Mouse (Mus musculus) cortical plate, adult 2 months (tissue): Measurements from ENCODE around the gene Nudt8. TPM values are rescaled to one million over a fixed set of nuclear protein-coding genes. Genes with fewer than 3 reads are reported as not detected.
A peak's percentile ranks its signal among the peaks of the same experiment; 100 is the strongest.

Experiments
- H3K27ac ChIP-seq: fragments of 200-500 bp; 2 replicates; pipeline ENCODE4 v1.5.1; 2012; ENCODE audit warnings: low read length, control low read depth, inconsistent platforms; ENCODE audit not compliant: insufficient read depth
- H3K4me1 ChIP-seq: fragments of 200-500 bp; 2 replicates; pipeline ENCODE4 v1.6.1; 2011; ENCODE audit warnings: low read length; ENCODE audit not compliant: control insufficient read depth, insufficient read depth
- H3K4me3 ChIP-seq: fragments of 200-500 bp; 2 replicates; pipeline ENCODE4 v1.5.1; 2011; ENCODE audit warnings: mild to moderate bottlenecking, low read length, control low read depth; ENCODE audit not compliant: insufficient read depth
- CTCF ChIP-seq: fragments of 200-500 bp; IDR thresholded peaks from 2 replicates; pipeline ENCODE4 v1.5.1; 2011; ENCODE audit warnings: mild to moderate bottlenecking, control low read depth, low read length; ENCODE audit not compliant: insufficient read depth; ENCODE audit errors: extremely low read depth
- POLR2A ChIP-seq: fragments of 200-500 bp; IDR thresholded peaks from 2 replicates; pipeline ENCODE4 v1.6.1; 2011; ENCODE audit warnings: mild to moderate bottlenecking, low read length, control low read depth; ENCODE audit not compliant: insufficient read depth; ENCODE audit errors: extremely low read depth
- polyA plus RNA-seq: library from polyadenylated mRNA; depleted of rRNA; stranded (reverse); fragments of >200 nt; gene quantifications from 2 replicates; pipeline ENCODE4 v1.2.3, GENCODE M21; 2012

Nudt8 gene
- polyA plus RNA-seq, 1 experiment, result 4.7 TPM

DNA sequence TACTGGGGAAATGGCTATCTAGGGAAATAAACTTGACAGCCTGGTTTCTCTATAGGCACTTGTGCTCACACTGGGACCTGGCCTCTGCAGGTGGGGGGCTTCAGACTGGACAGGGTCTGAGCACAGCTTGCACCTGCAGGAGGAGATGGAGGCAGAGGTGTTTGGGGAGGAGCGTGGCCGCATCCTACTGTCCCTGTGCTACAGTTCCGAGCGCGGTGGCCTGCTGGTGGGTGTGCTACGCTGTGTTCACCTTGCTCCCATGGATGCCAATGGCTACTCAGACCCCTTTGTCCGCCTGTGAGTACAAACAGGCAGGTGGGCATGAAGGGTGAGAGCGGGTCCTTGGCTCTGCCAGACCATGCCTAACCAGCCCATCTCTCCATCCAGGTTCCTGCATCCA, 5.6 kb downstream of the Nudt8 start:
- no peak overlapping the region for H3K4me3 ChIP-seq
- no peak for TF ChIP-seq CTCF
- TF ChIP-seq POLR2A, result no peak
- no peaks in the 10 kb centered on the region for H3K4me1 ChIP-seq
- H3K27ac ChIP-seq, result no peak overlapping the region

DNA sequence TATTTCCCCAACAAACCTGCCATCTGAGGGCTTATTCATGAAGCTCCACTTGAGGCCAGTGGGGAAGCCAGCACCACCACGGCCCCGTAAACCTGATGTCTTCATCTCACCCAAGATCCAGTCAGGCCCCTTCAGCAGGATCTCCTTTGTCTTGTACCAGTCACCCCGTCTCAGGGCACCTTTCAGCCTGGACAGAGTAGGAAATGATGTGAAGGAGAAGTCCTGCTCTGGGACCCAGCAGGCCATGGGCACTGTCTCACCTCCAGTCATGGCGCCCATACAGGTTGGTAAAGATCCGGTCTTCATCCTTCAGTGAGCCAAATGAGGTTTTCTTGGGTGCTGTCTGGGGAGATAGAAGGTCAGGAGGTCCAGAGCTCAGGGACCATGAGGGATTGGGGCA, 10.7 kb downstream of the Nudt8 start:
- TF ChIP-seq CTCF (no peak), POLR2A (no peak)
- peaks cover 4% of the 10 kb centered on the region; the same call in 1 of the 2 replicates for H3K4me1 ChIP-seq
- no peak overlapping the region for H3K27ac ChIP-seq
- no peak overlapping the region for H3K4me3 ChIP-seq

DNA sequence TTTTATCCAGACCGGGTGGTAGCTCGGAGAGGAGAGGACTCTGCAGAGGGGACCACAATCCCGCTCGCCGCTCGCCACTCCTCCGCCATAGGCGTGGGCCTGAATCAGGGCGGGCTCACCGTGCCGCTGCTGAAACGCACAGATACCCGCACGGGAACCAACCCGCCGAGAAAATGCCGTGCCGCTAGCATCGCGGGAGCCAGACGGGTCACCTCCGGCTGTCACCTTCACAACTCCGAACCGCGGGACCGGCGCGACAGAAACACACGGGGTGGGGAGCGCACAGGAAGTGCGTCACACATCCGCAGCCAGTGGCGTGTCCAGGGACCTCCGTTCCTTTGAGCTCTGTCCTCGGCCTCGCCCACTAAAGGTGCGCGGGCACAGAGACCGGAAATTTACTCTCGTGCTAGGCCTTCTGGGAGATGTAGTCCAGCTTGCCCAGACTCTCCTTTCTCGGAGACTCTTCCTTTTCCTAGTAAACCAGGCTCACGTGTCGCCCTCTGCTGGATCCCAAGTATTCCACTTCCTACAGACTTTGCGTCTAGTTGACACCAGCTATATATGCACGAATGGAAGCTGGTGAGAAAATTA, 12.1 kb downstream of the Nudt8 start, which contains the start of gene Ndufv1:
Ndufv1 (minus strand) TSS at position 375 of the 591 bp plus-strand sequence.
- no peak within 1 kb of the TSS for H3K27ac ChIP-seq
- peak; percentile 92 for TF ChIP-seq CTCF
- peak; percentile 74 for TF ChIP-seq POLR2A

DNA sequence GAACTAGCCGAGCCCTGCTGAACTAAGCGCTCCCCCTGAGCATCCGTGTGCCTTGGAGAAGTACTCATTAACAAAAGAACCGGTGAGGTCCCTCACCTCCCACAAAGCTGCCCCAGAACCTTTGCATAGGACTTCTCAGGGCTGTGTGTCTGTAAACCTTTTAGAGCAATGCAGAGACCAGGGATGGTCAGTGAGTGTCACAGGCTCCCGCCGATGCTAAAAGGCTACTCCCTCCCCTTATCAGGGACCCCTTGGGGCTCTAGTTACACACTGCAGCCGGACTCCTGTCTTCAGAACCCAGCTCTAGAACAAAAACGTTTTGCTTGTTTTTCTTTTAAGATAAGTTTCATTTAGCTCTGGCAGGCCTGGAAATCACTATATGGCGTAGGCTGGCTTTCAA, 12.7 kb downstream of the Nudt8 start:
- no peak overlapping the region; the same call in 1 of the 2 replicates for H3K4me3 ChIP-seq

More for the DNA sequence above, 12.1 kb downstream of the Nudt8 start, which contains the start of gene Ndufv1:
- Histone ChIP-seq H3K4me1 (peaks cover 4% of the 10 kb centered on the region; the same call in 1 of the 2 replicates), H3K4me3 (peak within 1 kb of the TSS; percentile 65)

DNA sequence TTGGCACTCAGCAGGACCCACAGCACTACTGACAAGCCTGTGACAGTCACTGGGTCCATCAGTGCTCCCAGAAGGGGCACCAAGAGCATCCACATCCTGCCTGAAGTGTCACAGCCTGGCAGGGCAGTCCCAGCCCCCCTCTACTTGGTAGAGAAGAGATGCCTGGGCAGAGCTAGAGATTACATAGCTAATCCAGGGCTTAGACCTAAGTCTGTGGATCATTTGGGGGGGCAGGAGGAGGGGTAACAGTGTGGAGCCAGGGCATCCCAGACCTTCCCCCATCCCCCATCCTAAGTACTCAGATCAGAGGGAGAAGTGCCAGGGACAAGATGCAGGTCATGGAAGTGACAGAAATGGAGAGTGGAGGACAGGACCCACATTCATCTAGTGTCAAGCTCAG, 14.4 kb downstream of the Nudt8 start:
- no peak overlapping the region for H3K4me3 ChIP-seq
- peaks cover 4% of the 10 kb centered on the region; the same call in 1 of the 2 replicates for H3K4me1 ChIP-seq
- no peak overlapping the region for H3K27ac ChIP-seq
- TF ChIP-seq CTCF, result no peak
- no peak for TF ChIP-seq POLR2A

More for the DNA sequence above, 12.7 kb downstream of the Nudt8 start:
- H3K4me1 ChIP-seq, result peaks cover 4% of the 10 kb centered on the region; the same call in 1 of the 2 replicates
- no peak overlapping the region for H3K27ac ChIP-seq
- TF ChIP-seq CTCF, result no peak
- TF ChIP-seq POLR2A, result no peak

DNA sequence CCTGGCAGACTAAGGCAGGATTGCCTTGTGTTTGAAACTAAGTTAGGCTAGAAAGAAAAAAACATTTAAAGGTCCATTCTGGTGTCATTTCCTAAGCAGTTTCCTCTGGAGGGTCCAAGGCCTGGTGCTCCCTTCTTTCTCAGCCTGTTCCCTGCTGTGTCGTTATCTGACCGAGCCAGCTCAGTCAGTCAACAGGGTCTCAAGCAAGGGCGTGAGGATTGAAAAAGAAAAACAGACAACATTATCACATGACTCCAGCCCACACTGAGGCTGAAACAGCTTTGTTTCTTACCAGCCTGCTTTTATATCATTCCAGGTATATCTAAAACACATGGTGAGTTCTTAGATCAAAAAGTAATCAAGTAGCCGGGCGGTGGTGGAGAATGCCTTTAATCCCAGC, 15.3 kb downstream of the Nudt8 start:
- Histone ChIP-seq H3K4me1 (peaks cover 4% of the 10 kb centered on the region; the same call in 1 of the 2 replicates), H3K27ac (no peak overlapping the region), H3K4me3 (no peak overlapping the region)
- TF ChIP-seq POLR2A (no peak), CTCF (no peak)

DNA sequence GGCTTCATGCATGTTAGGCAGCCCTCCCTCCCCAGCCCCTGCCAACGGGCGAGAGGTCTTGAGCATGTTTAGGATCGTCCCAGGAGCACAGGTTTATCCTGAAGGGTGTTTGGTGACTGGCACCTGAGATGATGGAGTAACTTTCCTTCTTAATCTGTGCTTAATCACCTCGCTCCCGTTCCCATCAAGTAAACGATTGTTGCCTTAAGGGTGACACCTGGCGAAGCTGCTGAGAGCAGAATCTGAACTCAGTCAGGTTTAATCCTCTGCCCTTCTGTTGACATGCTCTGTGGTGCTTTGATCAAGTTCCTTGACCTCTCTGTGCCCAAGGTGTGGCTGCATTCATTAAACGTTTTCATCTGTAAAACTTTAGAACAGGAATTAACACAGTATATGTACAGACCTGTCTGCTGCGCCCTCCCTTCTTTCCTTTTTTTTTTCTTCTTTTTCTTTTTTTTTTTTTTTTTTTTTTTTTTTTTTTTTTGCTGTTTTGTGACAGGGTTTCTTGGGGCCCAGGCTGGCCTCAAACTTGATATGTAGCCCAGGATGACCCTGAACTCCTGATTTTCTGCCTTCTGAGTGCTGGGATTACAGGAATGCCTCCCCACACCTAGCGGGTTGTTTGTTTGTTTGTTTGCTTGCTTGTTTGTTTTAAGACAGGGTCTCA, 17.7 kb downstream of the Nudt8 start:
- Histone ChIP-seq H3K4me3 (no peak overlapping the region), H3K27ac (no peak overlapping the region), H3K4me1 (no peaks in the 10 kb centered on the region)
- no peak for TF ChIP-seq POLR2A
- no peak for TF ChIP-seq CTCF

DNA sequence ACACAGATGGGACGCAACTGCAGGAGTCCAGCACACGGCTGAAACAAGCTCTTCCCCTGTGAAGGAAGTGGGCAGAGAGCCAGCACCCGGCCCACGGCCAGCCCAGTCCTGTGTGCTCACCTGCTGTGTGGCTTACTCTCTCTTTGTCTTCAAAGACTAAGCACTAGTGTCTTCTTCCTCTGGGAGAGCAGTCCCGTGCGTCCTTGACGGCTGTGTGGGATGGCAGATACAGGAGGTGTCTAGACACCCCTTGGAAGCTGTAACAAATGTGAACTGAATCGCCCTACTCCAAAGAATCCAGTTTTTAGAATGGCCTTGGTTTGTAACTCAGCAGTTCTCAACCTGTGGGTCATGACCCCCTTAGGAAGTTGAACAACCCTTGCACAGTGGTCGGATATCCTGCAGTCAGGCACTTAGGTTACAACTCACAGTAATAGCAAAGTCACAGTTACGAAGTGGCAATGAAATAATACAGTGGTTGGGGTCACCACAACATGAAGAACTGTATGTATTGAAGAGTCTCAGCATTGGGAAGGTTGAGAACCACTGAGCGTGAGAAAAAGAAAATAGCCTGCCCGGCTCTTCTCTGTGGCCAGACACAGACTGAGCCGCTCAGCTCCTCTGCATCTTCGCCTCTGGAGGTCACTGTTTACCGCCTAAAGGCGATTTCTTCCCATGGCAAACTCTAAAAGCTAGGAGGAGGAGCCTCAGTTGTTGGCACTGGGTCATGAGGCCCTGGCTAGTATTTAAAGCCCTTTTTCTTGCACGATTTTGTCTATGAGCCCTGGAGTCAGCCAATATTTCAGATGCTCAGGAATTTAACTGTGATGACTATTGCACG, 18.6 kb downstream of the Nudt8 start:
- H3K4me3 ChIP-seq, result no peak overlapping the region
- TF ChIP-seq CTCF, result peak; percentile 83
- no peak for TF ChIP-seq POLR2A
- no peaks in the 10 kb centered on the region for H3K4me1 ChIP-seq
- H3K27ac ChIP-seq, result no peak overlapping the region

DNA sequence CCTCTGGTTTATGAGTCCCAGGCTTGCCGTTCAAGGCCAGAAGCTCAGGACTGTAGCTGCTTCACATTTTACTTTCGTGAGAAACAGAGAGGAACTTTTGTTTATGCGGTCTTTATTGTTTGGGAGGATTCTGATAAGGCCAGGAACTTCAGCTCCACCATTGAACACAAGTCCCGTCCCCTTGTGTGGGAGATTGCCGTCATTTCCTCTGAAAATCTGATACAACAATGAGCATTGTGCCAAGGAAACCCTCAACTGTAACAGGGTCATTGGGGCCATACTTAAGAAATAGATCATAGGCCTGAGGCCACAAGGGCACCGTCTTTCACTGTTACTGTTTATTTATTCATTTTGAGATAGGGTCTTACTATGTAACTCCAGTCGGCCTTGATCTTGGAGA, 22.8 kb downstream of the Nudt8 start:
- Histone ChIP-seq H3K4me3 (no peak overlapping the region), H3K27ac (no peak overlapping the region), H3K4me1 (no peaks in the 10 kb centered on the region)
- TF ChIP-seq POLR2A (no peak), CTCF (no peak)

DNA sequence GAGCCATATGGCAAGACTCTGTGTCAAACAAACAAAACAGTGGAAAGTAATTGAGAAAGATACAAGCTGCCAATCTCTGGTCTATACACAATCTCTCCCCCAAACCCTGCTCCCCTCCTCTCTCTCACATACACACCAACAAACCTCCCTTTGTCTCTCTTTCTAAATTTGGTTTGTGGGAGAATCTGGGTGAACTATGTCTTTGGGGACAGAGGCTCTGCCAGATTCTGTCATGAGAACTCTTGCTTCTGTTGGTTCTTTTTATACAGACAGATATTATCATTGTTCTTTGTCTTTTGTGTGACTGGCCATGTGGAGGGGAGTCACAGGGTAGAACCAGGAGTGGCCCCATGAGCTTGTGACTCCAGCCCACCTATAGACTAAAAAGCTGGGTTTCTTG, 27.2 kb downstream of the Nudt8 start:
- H3K4me3 ChIP-seq, result no peak overlapping the region
- no peaks in the 10 kb centered on the region for H3K4me1 ChIP-seq
- TF ChIP-seq CTCF, result no peak
- TF ChIP-seq POLR2A, result no peak
- peak overlapping the region; percentile 77 for H3K27ac ChIP-seq
